ENCODE assay signal across 37 mouse cellular contexts in the genomic region with DNA sequence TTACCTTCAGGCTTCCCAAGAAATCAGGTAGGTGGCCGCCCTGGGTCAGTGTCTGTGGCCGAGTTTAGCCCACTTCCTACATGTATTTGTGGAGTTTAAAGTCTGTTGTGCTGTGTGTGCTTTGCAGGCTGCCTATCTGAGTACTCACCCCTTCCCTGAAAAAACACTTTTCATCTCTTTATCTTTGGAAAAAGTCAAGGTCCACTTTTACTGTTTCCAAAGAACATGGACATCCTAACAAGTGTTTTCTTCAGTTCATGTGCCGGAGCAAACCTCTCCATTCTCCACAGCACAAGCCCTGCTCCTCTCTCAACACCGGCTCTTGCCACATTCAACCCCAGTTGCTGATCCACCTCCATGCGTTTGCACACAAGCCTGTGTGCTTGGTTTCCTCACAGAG. TPM values are rescaled to one million over a fixed set of nuclear protein-coding genes. Genes with fewer than 3 reads are reported as not detected.
"Had no signal": no experiment of that assay in that cellular context is flagged by ENCODE, and none has a peak within 500 bp of the region (broad histone marks: within the 10 kb centered on the region; RNA-seq: fewer than 3 reads in every experiment).

No protein-coding gene starts in this region.

- H3K27me3 ChIP-seq: heart, embryonic 13.5 days; heart, embryonic 15.5 days; hindbrain, embryonic 12.5 days; hindbrain, embryonic 13.5 days; hindbrain, embryonic 15.5 days; intestine, embryonic 15.5 days; kidney, embryonic 15.5 days had no signal

- DNase-seq: heart, postnatal 36 days; kidney, adult 11 months; kidney, adult 18-20 months; kidney, adult 2 months; kidney, adult 8-10 months; kidney, adult 9 months; kidney, postnatal 10 days; kidney, postnatal 14 days; kidney, postnatal 25 days; layer of hippocampus, adult 9-11 months; layer of hippocampus, postnatal 36 days had no signal

- H3K4me3 ChIP-seq: heart, embryonic 12.5 days; heart, embryonic 13.5 days; heart, embryonic 15.5 days; hindbrain, embryonic 10.5 days; hindbrain, embryonic 12.5 days; hindbrain, embryonic 13.5 days; hindbrain, embryonic 15.5 days; intestine, embryonic 15.5 days; kidney, embryonic 15.5 days; layer of hippocampus, adult 2 months; left cerebral cortex, adult 2 months had no signal

- H3K36me3 ChIP-seq: hindbrain, embryonic 13.5 days; hindbrain, embryonic 15.5 days had no signal

- H3K27ac ChIP-seq: heart, embryonic 13.5 days; heart, embryonic 15.5 days; hindbrain, embryonic 10.5 days; hindbrain, embryonic 12.5 days; hindbrain, embryonic 13.5 days; hindbrain, embryonic 14.5 days; hindbrain, embryonic 15.5 days; hindbrain, postnatal 0 days; intestine, embryonic 15.5 days; kidney, embryonic 15.5 days; kidney, postnatal 0 days; layer of hippocampus, adult 2 months; left cerebral cortex, adult 2 months had no signal

- H3K4me1 ChIP-seq: heart, embryonic 12.5 days; heart, embryonic 13.5 days; heart, embryonic 15.5 days; hindbrain, embryonic 10.5 days; hindbrain, embryonic 12.5 days; hindbrain, embryonic 13.5 days; hindbrain, embryonic 15.5 days; intestine, embryonic 15.5 days; kidney, embryonic 15.5 days had no signal

RNA-seq across cellular contexts. Expression of a gene that starts 50.3 kb away (rescaled TPM):
- total RNA-seq: heart, postnatal 10 days; heart, postnatal 14 days; heart, postnatal 25 days; hematopoietic stem cell, adult 5-6 weeks had no signal
- polyA plus RNA-seq: heart, embryonic 11.5 days; hindbrain, embryonic 11.5 days; hindbrain, embryonic 12.5 days; hindbrain, embryonic 13.5 days; intestine, embryonic 14.5 days; intestine, embryonic 15.5 days; intestine, embryonic 16.5 days; intestine, postnatal 0 days; kidney, adult 2 months; kidney, embryonic 14.5 days; kidney, embryonic 15.5 days; kidney, embryonic 16.5 days; kidney, postnatal 0 days; large intestine, adult 2 months had no signal
